Mouse (Mus musculus) hindbrain, embryonic 14.5 days (tissue): ENCODE data around the gene Zfp93. TPM values are rescaled to one million over a fixed set of nuclear protein-coding genes. Genes with fewer than 3 reads are reported as not detected.
A peak's percentile ranks its signal among the peaks of the same experiment; 100 is the strongest.

Experiments
- ATAC-seq: fragments of 200-750 bp; cut with Nextera tagmentation; 2 replicates; pipeline ENCODE4 v1.8.0; 2017; ENCODE audit warnings: moderate number of reproducible peaks, mild to moderate bottlenecking, moderate TSS enrichment, moderate library complexity; ENCODE audit not compliant: low FRiP score
- DNase-seq: peaks from one replicate; pipeline ENCODE4 v3.0.0-alpha.2; 2015; ENCODE audit warnings: low spot score
- H3K27ac ChIP-seq: fragments of 300-500 bp; sonication (generic); 2 replicates; pipeline ENCODE4 v1.5.1; 2014; ENCODE audit warnings: mild to moderate bottlenecking, moderate library complexity
- H3K27me3 ChIP-seq: fragments of 300-500 bp; sonication (generic); 2 replicates; pipeline ENCODE4 v1.6.1; 2014; ENCODE audit warnings: mild to moderate bottlenecking, low read length, mixed read lengths; ENCODE audit not compliant: control insufficient read depth, insufficient read depth
- H3K36me3 ChIP-seq: fragments of 300-500 bp; sonication (generic); replicated peaks from 2 replicates; pipeline ENCODE4 v1.6.1; 2014; ENCODE audit not compliant: control insufficient read depth, insufficient read depth
- H3K4me1 ChIP-seq: fragments of 300-500 bp; sonication (generic); replicated peaks from 2 replicates; pipeline ENCODE4 v1.6.1; 2014; ENCODE audit warnings: antibody characterized with exemption, low read length, mixed read lengths; ENCODE audit not compliant: control insufficient read depth, insufficient read depth
- H3K4me2 ChIP-seq: fragments of 300-500 bp; sonication (generic); replicated peaks from 2 replicates; pipeline ENCODE4 v1.6.1; 2014; ENCODE audit warnings: mild to moderate bottlenecking, moderate library complexity
- H3K4me3 ChIP-seq: fragments of 300-500 bp; sonication (generic); replicated peaks from 2 replicates; pipeline ENCODE4 v1.5.1; 2014; ENCODE audit warnings: mild to moderate bottlenecking, low read length
- H3K9ac ChIP-seq: fragments of 300-500 bp; sonication (generic); 2 replicates; pipeline ENCODE4 v1.6.1; 2014
- H3K9me3 ChIP-seq: fragments of 300-500 bp; sonication (generic); 2 replicates; pipeline ENCODE4 v1.6.1; 2016; ENCODE audit warnings: low read length; ENCODE audit not compliant: control insufficient read depth
- WGBS: fragments of 180-500 bp; shearing (Covaris S2); extraction: QIAGEN DNeasy Blood & Tissue Kit; methylation state at CpG from one replicate; pipeline ENCODE4 v1.1.7; 2014; 5-methylcytosine and 5-hydroxymethylcytosine counted together
- polyA plus RNA-seq: library from polyadenylated mRNA; unstranded; fragments of >200 nt; fragmentation: Nextera tagmentation; extraction: Ambion mirVana; gene quantifications from 2 replicates; pipeline ENCODE4 v1.2.1, GENCODE M21; 2014

Gene Zfp93
- polyA plus RNA-seq, 1 experiment from 2014 or later = 8.1 TPM

DNA sequence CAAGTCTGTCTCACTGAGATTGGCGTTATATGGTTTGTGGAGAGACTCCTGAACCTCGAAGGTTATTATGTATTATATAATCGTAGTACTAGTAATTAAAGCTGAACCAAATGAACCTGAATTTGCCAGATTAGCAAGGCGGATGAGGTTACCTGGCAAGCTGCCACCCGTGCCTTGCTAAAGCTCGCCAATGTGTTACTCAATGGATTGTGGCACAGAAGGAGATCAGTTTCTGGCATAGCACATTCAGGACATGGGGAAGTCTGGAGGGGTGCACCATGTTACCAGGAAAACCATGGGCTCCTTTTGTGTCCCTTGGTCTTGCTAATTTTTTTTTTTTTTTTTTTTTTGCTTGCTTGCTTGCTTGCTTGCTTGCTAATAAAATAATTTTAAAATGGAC is 55.0 kb downstream of the Zfp93 start:
- H3K27me3 ChIP-seq = no peaks in the 10 kb centered on the region
- 73% methylated on average over 6 of the region's 6 CpGs for WGBS
- no peak for DNase-seq
- H3K36me3 ChIP-seq = no peaks in the 10 kb centered on the region
- H3K4me1 ChIP-seq = peaks cover 6% of the 10 kb centered on the region; the same call in 1 of the 2 replicates
- H3K9ac ChIP-seq = peak overlapping the region; percentile 48; the same call in 1 of the 2 replicates
- H3K4me2 ChIP-seq = peak overlapping the region; percentile 53
- no peak for ATAC-seq
- no peak overlapping the region for H3K27ac ChIP-seq
- H3K4me3 ChIP-seq = peak overlapping the region; percentile 19; the same call in 1 of the 2 replicates
- 0 out of 2 replicates have a peak, but pooled peaks cover 9% of the 10 kb centered on the region for H3K9me3 ChIP-seq

DNA sequence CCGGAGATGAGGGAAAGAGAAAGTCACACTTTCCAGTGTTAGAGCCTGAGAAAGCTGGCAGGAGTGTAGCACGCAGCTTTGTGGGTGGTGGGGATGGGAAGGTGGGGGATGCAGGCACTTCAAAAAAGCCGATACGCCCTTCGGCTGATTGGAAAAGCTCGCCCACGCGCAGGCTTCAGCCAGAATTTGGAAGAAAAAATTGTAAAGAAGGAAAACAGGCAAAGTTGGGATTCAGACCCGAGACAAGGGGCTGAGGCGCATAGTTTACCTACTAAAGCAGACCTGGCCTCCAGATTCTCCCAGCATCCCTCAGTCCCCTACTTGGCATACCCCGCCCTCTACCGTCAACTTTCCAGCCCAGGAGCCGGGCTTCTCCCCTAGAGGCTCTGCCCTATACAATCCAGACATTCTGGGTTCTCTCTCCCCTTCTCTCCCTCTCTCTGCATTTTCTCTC is 55.5 kb downstream of the Zfp93 start:
- Histone ChIP-seq H3K27ac (no peak overlapping the region), H3K9me3 (0 out of 2 replicates have a peak, but pooled peaks cover 9% of the 10 kb centered on the region), H3K4me2 (peak overlapping the region; percentile 53), H3K9ac (peak overlapping the region; percentile 48; the same call in 1 of the 2 replicates), H3K27me3 (no peaks in the 10 kb centered on the region), H3K4me1 (peaks cover 6% of the 10 kb centered on the region; the same call in 1 of the 2 replicates), H3K4me3 (peak overlapping the region; percentile 19), H3K36me3 (no peaks in the 10 kb centered on the region)
- no peak for DNase-seq
- peak; percentile 62; the same call in 1 of the 2 replicates for ATAC-seq
- WGBS = 4% methylated on average over 13 of the region's 13 CpGs

DNA sequence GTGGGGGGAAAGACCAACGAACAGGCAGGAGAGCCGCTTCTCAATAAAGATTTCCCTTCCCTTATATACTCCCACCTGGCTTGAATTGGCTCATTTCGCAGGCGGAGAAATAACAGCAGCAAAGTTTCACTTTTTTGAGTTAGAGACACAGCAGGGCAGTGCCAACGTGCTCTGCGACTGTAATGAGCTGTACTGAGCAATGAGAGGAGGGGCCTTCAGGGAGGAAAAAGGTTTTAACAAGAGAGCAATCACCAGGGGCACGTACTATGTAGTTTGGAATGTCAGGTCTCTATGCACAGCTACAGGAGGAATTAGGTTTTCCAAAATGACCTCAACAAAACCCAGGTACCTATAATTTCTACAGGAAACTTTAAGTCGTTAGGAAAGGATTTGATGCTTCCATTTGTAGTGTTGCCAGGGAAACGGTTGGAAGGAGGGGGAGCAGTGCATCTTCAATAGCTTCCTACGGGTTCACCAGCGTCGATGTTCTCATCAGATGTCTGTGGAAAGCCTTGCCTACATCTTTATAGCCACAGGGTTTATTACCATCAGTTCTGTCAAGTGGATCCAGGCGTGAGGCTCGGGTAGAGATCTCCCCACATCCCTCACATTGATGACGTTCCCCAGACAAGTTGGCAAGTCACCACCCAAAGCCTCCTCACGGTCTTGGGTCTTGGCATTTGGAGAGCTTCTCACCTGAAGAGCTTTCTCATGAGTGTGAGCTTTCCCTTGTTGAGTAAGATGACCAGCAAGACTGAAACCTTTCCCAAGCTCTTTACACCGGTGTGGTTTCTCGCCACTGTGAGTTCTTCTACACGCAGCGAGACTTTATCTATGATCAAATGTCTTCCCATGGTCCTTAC is 56.3 kb downstream of the Zfp93 start:
- Histone ChIP-seq H3K4me3 (peak overlapping the region; percentile 19), H3K9ac (peak overlapping the region; percentile 48; the same call in 1 of the 2 replicates), H3K4me1 (peaks cover 6% of the 10 kb centered on the region; the same call in 1 of the 2 replicates), H3K36me3 (no peaks in the 10 kb centered on the region), H3K4me2 (peak overlapping the region; percentile 53), H3K9me3 (0 out of 2 replicates have a peak, but pooled peaks cover 9% of the 10 kb centered on the region), H3K27me3 (no peaks in the 10 kb centered on the region), H3K27ac (no peak overlapping the region)
- WGBS = 41% methylated on average over 20 of the region's 20 CpGs
- DNase-seq (no peak), ATAC-seq (peak; percentile 62; the same call in 1 of the 2 replicates)

Other genes with a start within 250 kb of the Zfp93 start
- not detected in 2 replicates for gene Vmn1r183, start 217.2 kb upstream of the Zfp93 start, polyA plus RNA-seq
- gene Zfp180, start 188.5 kb upstream of the Zfp93 start, polyA plus RNA-seq = 34.3 and 39.6 TPM in 2 replicates
- 8.5 and 9.0 TPM in 2 replicates for gene Zfp112, start 158.1 kb upstream of the Zfp93 start, polyA plus RNA-seq
- gene Zfp235, start 136.3 kb upstream of the Zfp93 start, polyA plus RNA-seq = 26.1 and 28.8 TPM in 2 replicates
- 3.7 and 4.0 TPM in 2 replicates for gene Zfp114, start 95.4 kb upstream of the Zfp93 start, polyA plus RNA-seq
- gene Zfp111, start 59.0 kb upstream of the Zfp93 start, polyA plus RNA-seq = 4.0 and 5.5 TPM in 2 replicates
- gene Zfp109, start 32.9 kb upstream of the Zfp93 start, polyA plus RNA-seq = 2.9 and 3.9 TPM in 2 replicates
- 7.1 TPM in 2 replicates for gene Zfp108, start 15.6 kb upstream of the Zfp93 start, polyA plus RNA-seq
- 33.5 and 34.0 TPM in 2 replicates for gene Zfp61, start 30.8 kb downstream of the Zfp93 start, polyA plus RNA-seq
- gene Zfp94, start 46.2 kb downstream of the Zfp93 start, polyA plus RNA-seq = 19.6 and 20.9 TPM in 2 replicates
- gene Tescl, start 63.5 kb downstream of the Zfp93 start, polyA plus RNA-seq = 0.31 TPM in 1 of 2 replicates, not detected in the other
- not detected in 2 replicates for gene Lypd5, start 78.8 kb downstream of the Zfp93 start, polyA plus RNA-seq
- 1.7 and 2.8 TPM in 2 replicates for gene Kcnn4, start 99.8 kb downstream of the Zfp93 start, polyA plus RNA-seq
- 30.1 and 30.3 TPM in 2 replicates for gene Smg9, start 129.2 kb downstream of the Zfp93 start, polyA plus RNA-seq
- not detected in 2 replicates for gene Irgc1, start 181.9 kb downstream of the Zfp93 start, polyA plus RNA-seq
- gene Plaur, start 192.1 kb downstream of the Zfp93 start, polyA plus RNA-seq = 1.6 and 1.9 TPM in 2 replicates
- gene Cadm4, start 211.6 kb downstream of the Zfp93 start, polyA plus RNA-seq = 22.7 and 28.3 TPM in 2 replicates
- gene Zfp428, start 236.6 kb downstream of the Zfp93 start, polyA plus RNA-seq = 181 and 201 TPM in 2 replicates
- gene AC161166.1, start 242.0 kb downstream of the Zfp93 start, polyA plus RNA-seq = 0.65 and 0.98 TPM in 2 replicates